Mouse (Mus musculus) hematopoietic stem cell, adult 5-6 weeks (primary cell): ENCODE results near the gene Foxc1. TPM values are rescaled to one million over a fixed set of nuclear protein-coding genes. Genes with fewer than 3 reads are reported as not detected.

ENCODE experiments used
- ATAC-seq, 2 experiments: fragments of 125-278 bp in 1 of 2; replicated peaks in 1 of 2; 2 replicates each; pipeline ENCODE4 v1.8.0; 2016 to 2017; ENCODE audit warnings: inconsistent platforms in 2 of 2, mild to moderate bottlenecking in 2 of 2, moderate number of reproducible peaks in 2 of 2, low read depth in 1 of 2, moderate TSS enrichment in 1 of 2; ENCODE audit not compliant: low FRiP score in 2 of 2, poor library complexity in 2 of 2, severe bottlenecking in 2 of 2, insufficient read depth in 1 of 2, low TSS enrichment in 1 of 2
- total RNA-seq: library from RNA; stranded (forward); fragments of 172-1452, 232-1000 nt; gene quantifications from 2 replicates; pipeline ENCODE4 v1.2.3, GENCODE M21; 2017

Gene Foxc1
- total RNA-seq, 1 experiment from 2014 or later, result not detected

DNA sequence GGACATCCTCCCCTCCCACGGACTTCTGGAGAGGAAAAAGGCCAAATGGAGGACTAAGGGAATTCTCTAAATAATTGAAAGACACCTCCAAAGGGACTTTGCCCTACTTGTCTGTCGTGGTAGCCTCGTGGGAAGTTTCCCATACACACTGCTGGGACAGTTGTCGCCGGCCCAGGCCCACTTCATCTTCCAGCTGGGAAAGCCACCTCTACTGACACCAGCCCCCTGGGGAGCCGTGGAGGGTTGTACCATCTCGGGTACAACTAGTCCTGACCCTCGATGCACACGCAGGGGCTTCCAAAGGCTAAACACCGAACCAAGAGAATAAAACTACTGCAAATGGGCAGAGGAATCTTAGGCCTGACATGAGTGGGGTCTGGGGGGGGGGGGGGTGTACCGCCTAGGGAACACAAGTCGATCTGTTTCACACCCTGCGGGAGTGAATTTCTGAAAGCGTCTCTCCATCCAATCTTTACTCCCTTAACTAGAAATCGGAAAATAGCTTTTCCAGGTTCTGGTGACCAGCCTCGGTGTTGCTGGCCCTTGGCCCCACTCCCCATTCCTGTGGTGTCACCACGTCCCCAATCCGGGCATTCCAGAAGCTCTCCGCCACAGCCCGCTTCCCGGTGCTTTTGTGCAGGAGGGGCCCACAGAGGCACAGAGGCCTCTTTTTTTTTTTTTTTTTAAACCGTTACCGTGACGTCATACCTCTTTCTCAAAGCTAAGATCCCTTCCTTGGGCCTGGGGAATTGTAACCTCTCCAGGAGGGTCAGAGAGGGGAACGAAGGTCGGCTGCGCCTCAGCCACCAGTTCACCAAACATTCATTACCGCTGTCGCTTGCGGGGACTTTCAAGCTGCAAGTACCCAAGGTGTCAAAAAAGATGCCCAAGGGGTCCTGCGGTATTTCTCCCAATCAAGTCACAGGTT, 3.0 kb upstream of the Foxc1 start:
- no peak for ATAC-seq

DNA sequence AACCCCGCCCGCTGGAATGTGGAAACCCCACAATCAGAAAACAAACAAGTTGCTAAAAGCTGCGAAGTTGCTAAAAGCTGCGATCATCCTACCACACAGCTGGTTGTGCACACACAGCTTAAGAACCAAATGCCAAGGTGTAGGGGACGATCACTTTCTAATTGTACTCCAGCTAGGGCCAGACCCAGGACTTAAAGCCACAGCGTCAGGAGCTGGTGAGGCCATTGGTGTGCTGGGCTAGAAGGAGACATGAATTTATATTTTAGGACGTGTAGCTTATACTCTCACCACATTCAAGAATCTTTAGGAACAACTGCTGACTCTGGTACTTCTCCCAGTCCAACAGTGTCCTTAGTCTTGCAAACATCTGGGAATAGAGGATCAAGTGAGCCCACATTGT, 1.9 kb upstream of the Foxc1 start:
- no peak for ATAC-seq

DNA sequence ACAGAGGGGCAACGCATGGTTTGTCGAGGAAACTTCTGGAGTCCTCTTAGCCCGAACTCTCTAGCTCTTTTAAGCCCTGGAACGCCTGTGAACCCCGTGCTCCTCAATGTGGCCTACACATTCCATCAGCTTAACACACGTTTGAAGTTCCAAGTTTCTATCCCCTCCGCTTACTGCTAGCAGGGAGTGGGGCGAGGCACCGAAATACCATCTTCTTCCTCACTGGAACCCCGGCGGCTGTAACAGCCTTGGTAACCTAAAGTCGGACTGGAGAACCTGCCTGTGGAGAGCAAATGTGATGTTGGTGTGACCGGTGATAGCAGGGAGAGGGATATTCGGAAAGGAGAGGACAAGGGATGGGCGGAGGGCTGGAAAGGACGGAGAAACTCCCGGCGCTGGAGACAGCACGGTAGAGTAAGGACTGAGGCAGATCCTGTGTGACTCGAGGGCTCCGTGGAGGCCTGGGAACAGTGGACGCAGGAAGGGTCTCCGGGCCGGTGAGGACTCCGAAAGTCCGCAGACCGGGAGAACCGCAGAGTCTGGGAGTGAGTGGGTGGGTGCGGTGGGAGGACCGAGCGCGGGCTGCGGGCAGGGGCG, 504 bp upstream of the Foxc1 start:
- no peak for ATAC-seq

DNA sequence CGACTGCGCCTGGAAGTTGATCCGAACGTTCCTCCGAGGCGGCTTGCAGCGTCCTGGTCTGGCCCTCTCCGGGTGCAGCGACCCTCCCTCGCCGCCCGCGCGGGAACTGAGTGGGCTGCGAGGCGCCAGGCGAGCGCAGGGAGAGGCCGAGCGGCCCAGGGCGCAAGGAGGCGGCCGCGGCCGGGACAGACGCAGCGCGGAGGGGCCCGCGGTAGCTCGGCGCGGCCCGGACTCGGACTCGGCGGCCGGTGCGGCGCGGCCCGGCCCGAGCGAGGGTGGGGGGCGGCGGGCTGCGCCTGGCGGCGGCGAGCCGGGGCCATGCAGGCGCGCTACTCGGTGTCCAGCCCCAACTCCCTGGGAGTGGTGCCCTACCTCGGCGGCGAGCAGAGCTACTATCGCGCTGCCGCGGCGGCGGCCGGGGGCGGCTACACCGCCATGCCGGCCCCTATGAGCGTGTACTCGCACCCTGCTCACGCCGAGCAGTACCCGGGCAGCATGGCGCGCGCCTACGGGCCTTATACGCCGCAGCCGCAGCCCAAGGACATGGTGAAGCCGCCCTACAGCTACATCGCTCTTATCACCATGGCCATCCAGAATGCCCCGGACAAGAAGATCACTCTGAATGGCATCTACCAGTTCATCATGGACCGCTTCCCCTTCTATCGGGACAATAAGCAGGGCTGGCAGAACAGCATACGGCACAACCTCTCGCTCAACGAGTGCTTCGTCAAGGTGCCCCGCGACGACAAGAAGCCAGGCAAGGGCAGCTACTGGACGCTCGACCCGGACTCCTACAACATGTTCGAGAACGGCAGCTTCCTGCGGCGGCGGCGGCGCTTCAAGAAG, 680 bp downstream of the Foxc1 start:
- no peak for ATAC-seq

DNA sequence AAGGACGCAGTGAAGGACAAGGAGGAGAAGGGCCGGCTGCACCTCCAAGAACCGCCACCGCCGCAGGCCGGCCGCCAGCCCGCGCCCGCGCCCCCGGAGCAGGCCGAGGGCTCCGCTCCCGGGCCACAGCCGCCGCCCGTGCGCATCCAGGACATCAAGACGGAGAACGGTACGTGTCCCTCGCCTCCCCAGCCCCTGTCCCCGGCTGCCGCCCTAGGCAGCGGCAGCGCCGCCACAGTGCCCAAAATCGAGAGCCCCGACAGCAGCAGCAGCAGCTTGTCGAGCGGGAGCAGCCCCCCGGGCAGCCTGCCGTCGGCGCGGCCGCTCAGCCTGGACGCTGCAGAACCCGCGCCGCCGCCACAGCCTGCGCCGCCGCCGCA, 1.3 kb downstream of the Foxc1 start:
- no peak for ATAC-seq

DNA sequence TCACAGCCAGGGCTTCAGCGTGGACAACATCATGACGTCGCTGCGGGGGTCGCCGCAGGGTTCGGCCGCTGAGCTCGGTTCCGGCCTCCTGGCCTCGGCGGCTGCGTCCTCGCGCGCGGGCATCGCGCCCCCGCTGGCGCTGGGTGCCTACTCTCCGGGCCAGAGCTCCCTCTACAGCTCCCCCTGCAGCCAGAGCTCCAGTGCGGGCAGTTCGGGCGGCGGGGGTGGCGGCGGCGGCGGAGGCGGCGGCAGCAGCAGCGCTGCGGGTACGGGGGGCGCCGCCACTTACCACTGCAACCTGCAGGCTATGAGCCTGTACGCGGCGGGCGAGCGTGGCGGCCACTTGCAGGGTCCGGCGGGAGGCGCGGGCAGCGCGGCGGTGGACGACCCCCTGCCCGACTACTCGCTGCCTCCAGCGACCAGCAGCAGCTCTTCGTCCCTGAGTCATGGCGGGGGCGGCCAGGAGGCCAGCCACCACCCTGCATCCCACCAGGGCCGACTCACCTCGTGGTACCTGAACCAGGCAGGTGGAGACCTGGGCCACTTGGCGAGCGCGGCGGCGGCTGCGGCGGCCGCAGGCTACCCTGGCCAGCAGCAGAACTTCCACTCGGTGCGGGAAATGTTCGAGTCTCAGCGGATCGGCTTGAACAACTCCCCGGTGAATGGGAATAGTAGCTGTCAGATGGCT, 1.8 kb downstream of the Foxc1 start:
- no peak for ATAC-seq

DNA sequence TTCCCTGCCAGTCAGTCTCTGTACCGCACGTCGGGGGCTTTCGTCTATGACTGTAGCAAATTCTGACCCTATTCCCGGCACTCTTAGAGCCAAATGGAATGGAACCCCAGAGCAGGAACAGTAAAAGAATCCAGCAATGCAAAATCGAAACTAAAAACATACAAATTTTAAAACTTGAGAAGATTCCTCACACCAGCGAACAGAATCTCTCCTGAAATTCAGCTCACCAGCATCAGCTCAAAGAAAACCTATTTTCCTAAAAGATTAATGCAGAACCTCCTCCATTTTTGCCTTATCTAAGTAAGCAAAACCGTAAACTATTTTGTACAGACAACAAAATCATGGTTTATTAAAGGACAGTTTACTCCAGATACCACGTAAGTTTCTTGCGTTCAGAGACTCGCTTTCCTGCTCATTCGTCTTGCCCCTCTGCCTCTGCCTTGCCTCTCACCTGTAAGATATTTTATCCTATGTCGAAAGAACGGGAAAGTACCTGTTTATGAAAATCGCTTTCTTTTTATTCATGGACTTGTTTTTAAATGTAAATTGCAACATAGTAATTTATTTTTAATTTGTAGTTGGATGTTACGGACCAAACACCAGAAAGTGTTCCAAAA, 2.5 kb downstream of the Foxc1 start:
- no peak for ATAC-seq

DNA sequence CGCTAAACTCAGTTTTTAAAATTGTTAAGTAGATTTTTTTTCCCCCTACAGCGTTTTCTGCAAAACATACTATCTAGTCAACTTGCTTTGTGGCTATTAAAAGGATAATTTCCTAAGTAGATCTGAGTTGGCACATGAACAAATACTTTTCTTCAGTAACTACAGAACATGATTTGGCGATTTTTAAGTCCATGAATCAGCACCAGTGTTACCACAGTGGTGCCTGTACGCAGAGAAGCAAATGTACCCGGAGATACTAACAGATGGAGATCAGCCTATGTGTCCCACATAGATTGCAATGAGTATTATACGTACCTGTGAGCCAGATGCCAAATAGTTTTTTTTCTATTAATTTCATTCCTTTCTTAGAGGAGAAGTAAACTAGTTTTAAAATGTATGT, 3.3 kb downstream of the Foxc1 start:
- ATAC-seq, result no peak

DNA sequence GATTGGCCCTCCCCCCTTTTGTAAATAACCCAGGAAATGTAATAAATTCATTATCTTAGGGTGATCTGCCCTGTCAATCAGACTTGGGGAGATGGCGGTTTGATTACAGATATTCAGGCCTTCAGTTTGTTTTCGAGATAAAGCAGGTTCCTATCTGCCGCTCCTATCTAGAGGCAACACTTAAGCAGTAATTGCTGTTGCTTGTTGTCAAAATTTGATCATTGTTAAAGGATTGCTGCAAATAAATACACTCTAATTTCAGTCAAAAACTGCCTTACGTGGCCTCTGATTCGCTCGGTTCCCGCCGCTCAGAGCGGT, 3.9 kb downstream of the Foxc1 start:
- no peak for ATAC-seq

DNA sequence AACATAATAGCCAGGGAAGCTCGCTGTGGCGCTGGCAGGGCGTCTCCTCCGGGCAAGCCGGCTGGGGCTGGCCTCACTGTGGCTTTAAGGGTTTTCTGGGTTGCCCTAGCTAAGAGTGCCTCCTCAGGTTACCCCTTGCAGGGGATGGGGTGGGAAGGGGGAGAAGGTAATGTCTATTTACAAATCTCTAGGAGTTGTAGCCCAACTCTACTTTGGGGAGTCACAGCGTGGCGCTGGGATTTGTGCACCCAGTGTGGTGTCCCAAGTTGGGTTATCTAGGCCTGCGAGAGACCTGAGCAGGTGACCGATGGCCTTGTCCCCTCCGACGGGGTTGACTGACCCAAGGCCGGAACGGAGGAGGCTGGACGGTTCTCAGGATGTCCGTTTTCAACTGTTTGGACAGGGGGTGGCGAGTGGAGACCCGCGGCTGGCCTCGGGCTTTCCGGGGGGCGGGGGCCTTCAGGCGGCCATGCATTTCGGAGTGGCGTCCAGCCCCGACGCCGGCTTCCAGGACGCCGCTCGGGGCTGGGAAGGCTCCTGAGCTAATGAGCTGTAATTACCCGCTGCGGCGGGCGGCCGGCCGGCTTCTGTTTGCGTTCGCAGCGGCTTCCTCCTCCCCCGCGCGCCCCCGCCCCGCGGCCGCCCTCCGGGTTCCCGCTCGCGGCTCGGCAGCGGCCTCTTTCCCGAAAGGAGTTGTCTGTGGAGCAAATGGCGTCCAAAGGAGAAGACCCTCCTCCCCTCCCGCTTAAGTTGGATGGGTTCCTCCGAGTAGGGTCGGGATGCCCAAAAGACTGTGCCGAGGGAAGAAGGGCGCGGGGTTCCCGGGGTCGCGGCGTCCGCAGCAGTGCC, 4.5 kb downstream of the Foxc1 start:
- ATAC-seq, result peak in 1 of 2 experiments; percentile 57; a peak in 1 of 4 replicates

DNA sequence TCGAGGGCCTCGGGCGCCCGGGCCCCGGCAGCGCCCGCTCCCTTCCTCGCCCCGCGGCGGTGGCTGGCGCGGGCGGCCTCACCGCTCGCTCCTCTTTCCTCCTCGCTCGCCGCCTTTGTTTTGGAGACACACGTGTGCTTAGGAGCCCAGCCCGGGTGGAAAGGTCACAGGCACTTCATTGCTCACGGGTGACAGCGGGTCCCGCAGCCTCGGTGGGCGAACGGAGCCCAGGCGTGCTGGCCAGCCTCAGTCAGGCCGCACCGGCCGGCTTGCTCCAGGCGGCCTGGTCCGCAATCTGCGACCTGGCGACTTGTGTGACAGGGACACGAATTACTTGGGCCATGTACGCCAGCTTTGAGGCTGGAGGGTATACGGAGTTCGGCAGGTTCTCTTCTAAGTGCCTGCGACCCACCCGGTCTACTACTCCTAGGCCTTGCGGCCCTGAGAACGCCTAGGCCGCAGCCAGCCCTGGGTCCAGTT, 5.1 kb downstream of the Foxc1 start:
- ATAC-seq, result no peak

DNA sequence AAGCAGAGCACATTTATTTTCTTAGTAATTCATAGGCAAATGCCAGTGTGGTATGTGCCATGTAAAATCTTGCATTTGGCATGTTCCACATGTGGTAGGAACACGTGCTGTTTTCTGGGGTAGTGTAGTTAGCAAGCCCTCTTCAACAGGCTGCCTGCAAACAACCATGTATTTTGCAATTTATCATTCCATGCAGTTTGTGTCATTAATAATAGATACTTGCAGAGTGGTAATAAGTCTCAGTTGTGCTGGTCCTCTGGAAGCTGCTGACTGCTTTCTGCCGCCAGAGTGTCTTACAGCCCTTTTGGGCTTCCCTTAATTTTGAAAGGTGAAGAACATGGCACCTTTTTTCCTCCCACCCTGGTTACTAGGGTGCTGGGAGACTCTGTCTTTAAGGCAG, 6.3 kb downstream of the Foxc1 start:
- no peak for ATAC-seq

DNA sequence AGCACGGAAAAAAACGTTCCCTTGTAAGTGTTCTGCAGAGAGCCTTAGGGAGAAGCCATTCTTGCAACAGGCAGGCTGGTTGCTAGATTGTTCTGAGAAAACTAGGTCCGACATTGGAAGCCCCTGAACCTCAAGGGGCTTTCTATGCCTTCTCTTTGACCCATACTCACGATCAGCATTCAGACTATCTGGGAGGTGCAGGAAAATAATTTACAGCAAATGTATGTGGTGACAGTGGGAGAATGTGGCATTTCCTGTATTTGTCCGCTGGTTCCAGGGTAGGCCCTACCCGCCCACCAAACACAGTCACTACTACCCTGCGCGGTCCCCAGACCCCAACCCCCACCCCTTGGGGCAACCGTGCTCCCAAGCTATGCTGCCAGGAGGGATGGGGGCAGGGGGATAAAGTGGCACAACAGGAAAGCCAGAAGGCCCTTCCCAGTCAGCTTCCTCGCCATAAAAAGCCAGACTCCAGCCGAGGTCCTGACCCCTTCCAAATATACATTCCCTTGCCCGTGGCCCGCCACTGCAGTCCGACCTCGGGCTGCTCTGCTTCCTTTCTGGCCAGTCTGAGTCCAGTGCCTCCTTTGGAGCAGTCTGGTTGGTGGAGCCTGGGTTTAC, 9.1 kb downstream of the Foxc1 start:
- ATAC-seq, result no peak

DNA sequence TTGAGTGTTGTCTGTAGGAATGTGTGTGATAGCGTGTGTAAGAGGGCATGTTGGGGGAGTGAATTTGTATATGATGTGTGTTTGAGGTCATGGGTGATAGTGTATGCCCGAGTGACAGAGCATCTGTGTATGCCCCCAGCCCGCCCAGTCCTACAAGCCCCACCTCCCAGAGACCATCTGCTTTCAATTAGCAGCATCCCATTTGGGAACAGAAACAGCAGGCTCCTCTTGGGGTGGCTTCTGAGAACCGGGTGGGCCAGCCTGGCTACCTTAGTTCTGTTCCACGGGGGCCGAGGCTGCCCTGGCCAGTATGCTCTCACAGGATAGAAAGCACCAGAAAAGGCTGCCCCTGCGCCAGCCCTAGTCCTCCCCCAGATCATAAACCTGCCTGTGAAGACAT, 11.9 kb downstream of the Foxc1 start:
- ATAC-seq, result no peak

DNA sequence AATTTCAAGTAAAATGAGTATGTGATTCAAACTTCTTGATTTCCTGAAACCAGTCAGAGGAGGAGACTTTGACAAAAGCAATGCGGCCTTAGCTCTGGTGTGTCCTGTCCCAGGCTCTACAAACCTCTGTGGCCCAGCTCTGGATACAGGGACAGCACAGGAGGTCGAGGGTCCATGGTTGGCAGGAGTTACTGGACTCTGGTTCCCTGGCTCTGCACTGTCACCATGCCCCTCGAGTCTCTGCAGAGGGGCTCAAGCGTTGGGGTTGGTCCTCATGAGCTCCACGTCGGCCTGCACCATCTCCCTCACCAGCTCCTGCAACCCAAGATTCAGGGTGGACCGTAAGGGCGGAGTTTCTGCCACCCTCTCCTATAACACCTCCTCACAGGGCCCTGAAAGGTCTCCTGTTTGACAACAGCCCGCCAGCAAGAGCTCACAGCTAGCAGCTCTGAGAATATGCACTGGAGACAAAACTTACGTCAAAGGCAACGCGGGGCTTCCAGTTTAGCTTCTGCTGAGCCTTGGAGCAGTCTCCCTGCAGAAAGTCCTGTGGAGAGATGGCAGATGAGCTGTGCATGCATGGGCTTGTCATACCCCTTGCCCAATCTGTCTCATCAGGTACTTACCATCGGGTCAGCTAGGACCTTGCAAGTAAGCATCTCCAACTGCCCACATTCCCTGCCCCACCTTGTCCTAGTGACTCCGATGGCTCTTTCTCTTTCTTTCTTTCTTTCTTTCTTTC, 13.4 kb downstream of the Foxc1 start:
- no peak for ATAC-seq
